Mouse (Mus musculus) CD4-positive, CD25-positive, alpha-beta regulatory T cell, adult 9 weeks (primary cell): ENCODE measurements around the gene Zfp850. TPM values are rescaled to one million over a fixed set of nuclear protein-coding genes. Genes with fewer than 3 reads are reported as not detected.

ENCODE experiments used
- polyA plus RNA-seq: library from polyadenylated mRNA; unstranded; fragments of 100-300 nt; shearing (Covaris generic); gene quantifications from one replicate; pipeline ENCODE4 v1.2.1, GENCODE M21; 2017

Zfp850 gene
- 8.2 TPM for polyA plus RNA-seq

GRCm38 (mm10) chr7:28013549-28014444 is at the start of gene Zfp850:
Gene Zfp850 (minus strand): TSS chr7:28014115.

GRCm38 (mm10) chr7:28049476-28050409 is 35.8 kb upstream of the Zfp850 start, which contains the start of gene Psmc4:
Gene Psmc4 (minus strand): TSS chr7:28050101.

GRCm38 (mm10) chr7:27978683-27979528 is 35.0 kb downstream of the Zfp850 start, which contains the start of gene Zfp780b:
Gene Zfp780b (minus strand): TSS chr7:27979171.

Other genes with a start within 250 kb of the Zfp850 start
- gene Zfp626, start 206.9 kb downstream of the Zfp850 start, polyA plus RNA-seq: 4.7 TPM
- gene Zfp59, start 175.5 kb downstream of the Zfp850 start, polyA plus RNA-seq: 12.8 TPM
- gene Zfp607a, start 156.6 kb downstream of the Zfp850 start, polyA plus RNA-seq: 13.0 TPM
- 10.8 TPM for gene Zfp974, start 84.7 kb downstream of the Zfp850 start, polyA plus RNA-seq
- 16.2 TPM for gene Zfp780b, start 34.9 kb downstream of the Zfp850 start, polyA plus RNA-seq
- 231 TPM for gene Psmc4, start 36.0 kb upstream of the Zfp850 start, polyA plus RNA-seq
- gene Fcgbp, start 57.1 kb upstream of the Zfp850 start, polyA plus RNA-seq: not detected
- gene 9530053A07Rik, start 115.4 kb upstream of the Zfp850 start, polyA plus RNA-seq: not detected
- gene Fbl, start 155.6 kb upstream of the Zfp850 start, polyA plus RNA-seq: 229 TPM
- 4.7 TPM for gene Dyrk1b, start 165.4 kb upstream of the Zfp850 start, polyA plus RNA-seq